Mouse (Mus musculus) common myeloid progenitor, adult 5-6 weeks (primary cell): ENCODE measurements around the gene Sstr3. TPM values are rescaled to one million over a fixed set of nuclear protein-coding genes. Genes with fewer than 3 reads are reported as not detected.
A peak's percentile ranks its signal among the peaks of the same experiment; 100 is the strongest.

Experiments used
- ATAC-seq: replicated peaks from 2 replicates; pipeline ENCODE4 v1.8.0; 2016; ENCODE audit warnings: low read depth, mild to moderate bottlenecking, moderate TSS enrichment, inconsistent platforms; ENCODE audit not compliant: poor library complexity, severe bottlenecking
- total RNA-seq: library from RNA; stranded (forward); fragments of 200-1000, 187-1606 nt; gene quantifications from 2 replicates; pipeline ENCODE4 v1.2.3, GENCODE M21; 2017

Sstr3 gene
- total RNA-seq, 1 experiment from 2014 or later: not detected

GRCm38 (mm10) chr15:78563937-78564336, 19.5 kb upstream of the Sstr3 start:
- peak; percentile 86 for ATAC-seq

GRCm38 (mm10) chr15:78563344-78563743, 18.9 kb upstream of the Sstr3 start:
- no peak for ATAC-seq

GRCm38 (mm10) chr15:78559141-78559979, 14.9 kb upstream of the Sstr3 start:
- no peak for ATAC-seq

GRCm38 (mm10) chr15:78557693-78558535, 13.4 kb upstream of the Sstr3 start:
- no peak for ATAC-seq

GRCm38 (mm10) chr15:78554545-78555313, 10.2 kb upstream of the Sstr3 start:
- ATAC-seq: no peak

- no peak for ATAC-seq
Observed at GRCm38 (mm10) chr15:78549189-78549734, 4.8 kb upstream of the Sstr3 start.

- ATAC-seq: no peak
Observed at GRCm38 (mm10) chr15:78548711-78549110, 4.2 kb upstream of the Sstr3 start.

GRCm38 (mm10) chr15:78548336-78548665, 3.8 kb upstream of the Sstr3 start:
- peak; percentile 79 for ATAC-seq

GRCm38 (mm10) chr15:78547415-78548335, 3.2 kb upstream of the Sstr3 start:
- ATAC-seq: peak; percentile 52

GRCm38 (mm10) chr15:78546060-78546459, 1.6 kb upstream of the Sstr3 start:
- no peak for ATAC-seq

GRCm38 (mm10) chr15:78544041-78544440, 444 bp downstream of the Sstr3 start:
- ATAC-seq: no peak

GRCm38 (mm10) chr15:78542767-78543303, 1.6 kb downstream of the Sstr3 start:
- no peak for ATAC-seq

GRCm38 (mm10) chr15:78542098-78542766, 2.3 kb downstream of the Sstr3 start:
- no peak for ATAC-seq

GRCm38 (mm10) chr15:78541606-78542005, 2.9 kb downstream of the Sstr3 start:
- ATAC-seq: no peak

GRCm38 (mm10) chr15:78541036-78541435, 3.4 kb downstream of the Sstr3 start:
- no peak for ATAC-seq

GRCm38 (mm10) chr15:78535723-78536421, 8.6 kb downstream of the Sstr3 start:
- no peak for ATAC-seq

GRCm38 (mm10) chr15:78533346-78533835, 11.1 kb downstream of the Sstr3 start:
- ATAC-seq: no peak
